ENCODE assay signal across 16 mouse cellular contexts in genomic region chr12:77270694-77271093, GRCm38 (mm10).
"Had no signal": no experiment of that assay in that cellular context is flagged by ENCODE, and none has a peak within 500 bp of the region (broad histone marks: within the 10 kb centered on the region; RNA-seq: fewer than 3 reads in every experiment).

No protein-coding gene starts in this region.

- H3K27ac ChIP-seq: layer of hippocampus, adult 2 months; limb, embryonic 13.5 days; liver, embryonic 14.5 days; midbrain, embryonic 12.5 days; stomach, embryonic 15.5 days had no signal

- DNase-seq: kidney, postnatal 10 days; kidney, postnatal 4 days; left cerebral cortex, postnatal 4 days; lung, adult 18-20 months; lung, postnatal 4 days; retina, postnatal 1 day; right cerebral cortex, postnatal 4 days; spleen, adult 18-20 months; thymus, adult 2 months; thymus, postnatal 36 days had no signal

- H3K4me3 ChIP-seq: layer of hippocampus, adult 2 months; limb, embryonic 13.5 days; midbrain, embryonic 12.5 days; stomach, embryonic 15.5 days had no signal

- H3K36me3 ChIP-seq: limb, embryonic 13.5 days; midbrain, embryonic 12.5 days; stomach, embryonic 15.5 days had no signal

- H3K27me3 ChIP-seq: limb, embryonic 13.5 days; midbrain, embryonic 12.5 days; stomach, embryonic 15.5 days had no signal

- ATAC-seq: midbrain, embryonic 16.5 days had no signal

- H3K4me1 ChIP-seq: limb, embryonic 13.5 days; midbrain, embryonic 12.5 days; stomach, embryonic 15.5 days had no signal

- H3K9me3 ChIP-seq: limb, embryonic 13.5 days; midbrain, embryonic 12.5 days; stomach, embryonic 15.5 days had no signal
